Mouse (Mus musculus): ENCODE results near the gene Pck2. TPM values are rescaled to one million over a fixed set of nuclear protein-coding genes. Genes with fewer than 3 reads are reported as not detected.

The Pck2 gene
- polyA plus RNA-seq, 1 experiment from 2014 or later, result 36.0 TPM

DNA sequence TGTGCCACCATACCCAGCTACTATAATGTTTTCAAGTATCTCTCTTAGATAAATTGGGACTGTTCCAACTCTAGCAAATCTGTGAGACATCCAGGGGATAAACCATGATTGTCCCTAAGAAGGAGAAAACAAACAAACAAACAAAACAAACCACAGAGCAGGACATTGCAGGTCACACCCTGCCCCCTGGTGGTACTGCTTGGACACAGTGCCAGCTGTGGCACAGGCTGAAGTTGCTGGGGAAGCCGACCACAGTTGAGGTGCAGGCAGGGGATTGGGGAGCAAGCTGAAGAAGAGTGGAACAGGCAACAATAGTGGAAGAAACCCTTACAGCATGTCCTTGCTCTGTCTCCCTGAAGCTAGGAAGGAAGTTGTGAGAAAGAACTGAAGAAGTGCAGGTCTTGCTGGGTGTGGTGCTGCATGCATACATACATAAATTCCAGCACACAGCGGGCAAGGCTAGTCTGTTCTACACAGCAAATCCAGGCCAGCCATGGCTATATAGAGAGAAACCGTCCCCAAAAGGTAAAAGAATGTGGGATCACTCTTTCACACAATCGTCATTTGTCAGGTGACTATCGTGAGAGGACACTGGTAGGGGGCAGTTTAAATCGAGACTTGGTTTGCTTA is 3.8 kb upstream of the Pck2 start:
- Histone ChIP-seq H3K27ac (replicated peaks) (no peak overlapping the region), H3K36me3 (replicated peaks) (no peaks in the 10 kb centered on the region)
- 47% methylated on average over 6 of the region's 6 CpGs for WGBS (ENCODE audit: insufficient replicate concordance)

DNA sequence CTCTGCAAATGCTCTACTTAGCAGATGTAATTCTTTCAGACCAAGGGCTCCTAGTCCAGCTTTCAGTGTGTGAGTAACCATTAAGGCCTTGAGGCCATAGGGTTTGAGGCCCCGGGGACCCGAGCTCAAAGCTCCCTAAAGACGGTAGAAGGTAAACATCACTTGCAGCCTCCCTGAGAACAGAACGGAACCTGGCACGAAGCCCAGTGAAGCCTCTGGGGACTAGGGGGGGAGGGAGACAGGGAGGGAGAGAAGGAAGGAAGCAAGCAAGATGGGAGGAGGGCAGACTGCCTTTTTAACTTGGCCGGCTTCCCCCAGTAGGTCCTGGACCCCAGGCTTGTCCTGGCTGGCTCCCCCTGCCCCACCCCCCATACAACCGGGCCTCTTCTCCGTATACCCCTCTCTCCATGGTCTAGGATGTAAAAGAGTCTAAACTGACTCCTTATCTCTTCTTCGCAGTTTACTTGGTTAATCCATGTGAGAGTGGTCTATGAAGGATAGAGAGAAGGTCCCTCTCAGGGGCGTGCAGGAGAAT is 788 bp downstream of the Pck2 start:
- peak; percentile 16 for ATAC-seq (ENCODE audit: insufficient read depth)
- Histone ChIP-seq H3K36me3 (replicated peaks) (peaks cover 39% of the 10 kb centered on the region), H3K4me3 (replicated peaks) (peak overlapping the region; percentile 74), H3K4me2 (peak overlapping the region; percentile 91), H3K27me3 (no peaks in the 10 kb centered on the region), H3K4me1 (replicated peaks) (peaks cover 44% of the 10 kb centered on the region), H3K9me3 (replicated peaks) (no peaks in the 10 kb centered on the region), H3K27ac (replicated peaks) (peak overlapping the region; percentile 92), H3K9ac (peak overlapping the region; percentile 87)
- WGBS (ENCODE audit: insufficient replicate concordance), result 3% methylated on average over 10 of the region's 10 CpGs

More for the DNA sequence above, 3.8 kb upstream of the Pck2 start:
- no peak for ATAC-seq (ENCODE audit: insufficient read depth)
- H3K27me3 ChIP-seq, result peaks cover 4% of the 10 kb centered on the region; the same call in 1 of the 2 replicates
- no peak overlapping the region for H3K9ac ChIP-seq
- no peak overlapping the region for H3K4me3 ChIP-seq (replicated peaks)
- H3K9me3 ChIP-seq (replicated peaks), result no peaks in the 10 kb centered on the region
- no peak overlapping the region for H3K4me2 ChIP-seq
- H3K4me1 ChIP-seq (replicated peaks), result peaks cover 28% of the 10 kb centered on the region

DNA sequence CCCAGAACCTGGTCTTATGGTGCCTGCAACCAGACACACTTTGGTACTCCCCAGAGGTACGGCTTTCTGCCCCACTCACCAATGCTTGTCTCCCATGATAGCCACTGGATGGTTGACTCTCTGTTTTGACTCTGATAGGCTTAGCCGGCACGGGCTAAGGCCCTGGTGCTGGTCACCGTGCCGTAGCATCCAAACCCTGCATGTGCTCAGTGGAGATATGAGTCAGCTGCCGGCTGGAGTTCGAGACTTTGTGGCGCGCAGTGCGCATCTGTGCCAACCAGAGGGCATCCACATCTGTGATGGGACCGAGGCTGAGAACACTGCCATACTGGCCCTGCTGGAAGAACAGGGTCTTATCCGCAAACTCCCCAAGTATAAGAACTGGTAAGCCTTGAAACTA is 2.2 kb downstream of the Pck2 start:
- 65% methylated on average over 12 of the region's 12 CpGs for WGBS (ENCODE audit: insufficient replicate concordance)
- H3K4me2 ChIP-seq, result peak overlapping the region; percentile 91

DNA sequence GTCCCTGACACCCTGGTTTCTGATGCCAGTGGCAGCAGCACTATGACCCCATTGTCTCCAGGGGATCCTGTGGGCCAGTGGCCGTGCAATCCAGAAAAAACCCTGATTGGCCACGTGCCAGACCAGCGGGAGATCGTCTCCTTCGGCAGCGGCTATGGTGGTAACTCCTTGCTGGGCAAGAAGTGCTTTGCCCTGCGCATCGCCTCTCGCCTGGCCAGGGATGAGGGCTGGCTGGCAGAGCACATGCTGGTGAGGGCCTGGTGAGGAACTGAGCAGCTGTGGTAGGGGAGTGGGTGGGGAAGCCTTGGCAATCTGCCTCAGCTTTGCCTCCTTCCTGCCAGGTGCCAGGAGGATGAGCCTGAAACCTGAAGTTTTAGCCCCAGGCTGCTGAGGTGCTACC is 4.3 kb downstream of the Pck2 start:
- peaks cover 74% of the 10 kb centered on the region for H3K36me3 ChIP-seq (replicated peaks)
- H3K27me3 ChIP-seq, result no peaks in the 10 kb centered on the region
- WGBS (ENCODE audit: insufficient replicate concordance), result 89% methylated on average over 9 of the region's 9 CpGs
- H3K9me3 ChIP-seq (replicated peaks), result no peaks in the 10 kb centered on the region
- no peak overlapping the region for H3K4me3 ChIP-seq (replicated peaks)
- H3K27ac ChIP-seq (replicated peaks), result no peak overlapping the region
- H3K4me2 ChIP-seq, result no peak overlapping the region
- H3K4me1 ChIP-seq (replicated peaks), result peaks cover 33% of the 10 kb centered on the region
- no peak for ATAC-seq (ENCODE audit: insufficient read depth)
- no peak overlapping the region for H3K9ac ChIP-seq

More for the DNA sequence above, 2.2 kb downstream of the Pck2 start:
- ATAC-seq (ENCODE audit: insufficient read depth), result peak; percentile 5; the same call in 1 of the 2 replicates
- H3K36me3 ChIP-seq (replicated peaks), result peaks cover 53% of the 10 kb centered on the region
- H3K4me1 ChIP-seq (replicated peaks), result peaks cover 39% of the 10 kb centered on the region
- peak overlapping the region; percentile 92; the same call in 1 of the 2 replicates for H3K27ac ChIP-seq (replicated peaks)
- peak overlapping the region; percentile 74; the same call in 1 of the 2 replicates for H3K4me3 ChIP-seq (replicated peaks)
- H3K27me3 ChIP-seq, result no peaks in the 10 kb centered on the region
- H3K9ac ChIP-seq, result 0 out of 2 replicates have a peak overlapping the region, but pooled peaks have one; percentile 87
- H3K9me3 ChIP-seq (replicated peaks), result no peaks in the 10 kb centered on the region

DNA sequence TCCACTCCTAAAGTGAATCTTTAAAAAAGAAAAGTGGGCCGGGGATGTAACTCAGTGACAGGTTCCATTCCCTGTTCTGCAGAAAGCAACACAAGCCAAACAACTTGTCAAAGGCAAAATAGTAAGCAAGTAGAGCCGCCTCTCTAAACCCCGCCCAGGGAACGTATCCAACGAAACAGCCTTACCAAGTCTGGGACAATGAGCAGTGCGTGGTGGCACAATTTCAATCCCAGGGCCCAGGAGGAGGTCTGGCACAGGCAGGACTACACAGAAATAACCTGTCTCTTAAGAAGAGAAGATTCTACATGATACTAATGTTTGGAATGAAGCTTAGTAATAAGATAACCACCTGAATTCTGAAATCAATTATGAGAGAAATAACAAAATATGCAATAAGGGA is 10.1 kb downstream of the Pck2 start:
- Histone ChIP-seq H3K27me3 (no peaks in the 10 kb centered on the region), H3K9me3 (replicated peaks) (no peaks in the 10 kb centered on the region), H3K9ac (no peak overlapping the region), H3K36me3 (replicated peaks) (peaks cover 56% of the 10 kb centered on the region), H3K4me1 (replicated peaks) (peaks cover 6% of the 10 kb centered on the region), H3K27ac (replicated peaks) (no peak overlapping the region), H3K4me2 (no peak overlapping the region), H3K4me3 (replicated peaks) (no peak overlapping the region)
- no peak for ATAC-seq (ENCODE audit: insufficient read depth)
- 82% methylated on average over 6 of the region's 6 CpGs for WGBS (ENCODE audit: insufficient replicate concordance)

DNA sequence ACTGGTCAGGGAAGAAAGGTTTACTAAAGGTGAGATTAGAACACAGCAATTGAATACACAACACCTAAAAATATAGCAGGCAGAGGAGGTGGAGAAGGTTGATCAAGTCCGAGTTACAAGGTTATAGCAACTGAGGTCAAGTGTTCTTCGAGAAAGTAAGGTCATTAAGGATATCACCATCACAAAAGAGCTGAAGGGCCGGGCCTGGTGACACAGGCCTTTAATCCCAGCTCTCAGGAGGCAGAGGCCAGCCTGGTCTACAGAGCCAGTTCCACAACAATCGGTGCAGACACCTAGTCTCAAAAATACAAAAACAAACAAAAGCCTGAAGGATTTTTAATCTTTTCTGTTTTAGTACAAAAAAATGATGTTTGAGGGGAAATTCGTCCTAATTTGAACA is 11.3 kb downstream of the Pck2 start:
- WGBS (ENCODE audit: insufficient replicate concordance), result 73% methylated on average over 5 of the region's 5 CpGs
- no peak overlapping the region for H3K4me2 ChIP-seq
- ATAC-seq (ENCODE audit: insufficient read depth), result no peak

DNA sequence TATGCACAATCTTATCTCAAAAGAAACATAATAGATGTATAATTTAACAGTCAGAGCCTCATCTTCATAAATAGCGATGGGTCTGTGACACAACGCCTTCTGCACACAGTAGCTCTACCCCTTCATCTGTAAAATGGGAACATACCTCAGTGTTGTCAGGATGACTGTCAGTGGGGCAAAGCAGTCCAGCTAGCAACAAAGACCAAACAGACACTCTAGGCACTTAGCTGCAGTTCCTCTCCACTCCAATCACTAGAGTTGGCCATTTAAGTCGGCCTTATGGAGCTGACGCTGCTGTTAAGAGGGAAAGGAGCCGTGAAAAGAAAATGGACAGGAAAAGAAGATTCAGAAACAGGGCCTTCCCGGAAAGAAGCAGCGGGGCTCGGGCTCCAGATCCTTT is 11.7 kb downstream of the Pck2 start:
- H3K36me3 ChIP-seq (replicated peaks), result peaks cover 40% of the 10 kb centered on the region
- no peak overlapping the region for H3K4me3 ChIP-seq (replicated peaks)
- H3K9me3 ChIP-seq (replicated peaks), result no peaks in the 10 kb centered on the region
- H3K27ac ChIP-seq (replicated peaks), result no peak overlapping the region
- 83% methylated on average over 8 of the region's 8 CpGs for WGBS (ENCODE audit: insufficient replicate concordance)
- H3K27me3 ChIP-seq, result no peaks in the 10 kb centered on the region
- H3K9ac ChIP-seq, result no peak overlapping the region
- H3K4me2 ChIP-seq, result no peak overlapping the region
- no peak for ATAC-seq (ENCODE audit: insufficient read depth)
- H3K4me1 ChIP-seq (replicated peaks), result peaks cover 18% of the 10 kb centered on the region

More for the DNA sequence above, 11.3 kb downstream of the Pck2 start:
- Histone ChIP-seq H3K27ac (replicated peaks) (no peak overlapping the region), H3K36me3 (replicated peaks) (peaks cover 44% of the 10 kb centered on the region), H3K4me3 (replicated peaks) (no peak overlapping the region), H3K9me3 (replicated peaks) (no peaks in the 10 kb centered on the region), H3K9ac (no peak overlapping the region), H3K27me3 (no peaks in the 10 kb centered on the region), H3K4me1 (replicated peaks) (peaks cover 14% of the 10 kb centered on the region)

DNA sequence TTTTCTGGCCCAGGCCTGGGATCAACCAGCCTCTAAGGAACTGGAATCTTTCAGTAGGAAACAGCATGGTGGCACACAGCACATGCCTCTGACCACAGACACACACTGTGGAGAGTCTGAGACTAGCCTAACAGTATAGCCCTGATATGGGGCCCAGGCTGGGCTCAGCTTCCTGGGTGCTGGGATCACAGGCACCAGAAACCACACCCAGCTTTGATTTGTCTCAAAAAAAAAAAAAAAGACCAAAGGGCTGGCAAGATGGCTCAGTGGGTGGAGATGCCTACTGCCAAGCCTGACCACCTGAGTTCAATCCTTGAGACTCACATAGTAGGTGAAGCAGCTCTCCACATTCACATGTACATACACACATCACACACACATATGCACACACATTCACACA is 14.6 kb downstream of the Pck2 start:
- H3K27ac ChIP-seq (replicated peaks), result no peak overlapping the region

DNA sequence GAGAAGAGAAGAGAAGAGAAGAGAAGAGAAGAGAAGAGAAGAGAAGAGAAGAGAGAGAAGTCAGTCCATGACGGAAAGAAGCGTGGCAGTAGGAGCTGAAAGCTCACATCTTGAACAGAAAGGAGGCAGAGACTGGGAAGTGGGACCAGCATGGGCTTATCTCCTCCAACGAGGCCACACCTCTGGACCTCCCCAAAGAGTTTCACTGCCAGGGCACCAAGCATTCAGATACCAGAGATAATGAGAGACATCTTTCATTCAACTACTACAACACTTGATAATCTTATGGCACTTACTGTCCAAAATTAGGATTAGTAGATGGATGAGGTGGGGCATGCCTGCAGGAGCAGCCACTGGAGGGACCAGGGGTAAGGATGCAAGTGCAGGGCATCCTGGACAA is 15.7 kb downstream of the Pck2 start:
- 64% methylated on average over 3 of the region's 3 CpGs for WGBS (ENCODE audit: insufficient replicate concordance)
- H3K4me3 ChIP-seq (replicated peaks), result no peak overlapping the region
- H3K36me3 ChIP-seq (replicated peaks), result peaks cover under 1% of the 10 kb centered on the region; the same call in 1 of the 2 replicates
- no peak for ATAC-seq (ENCODE audit: insufficient read depth)
- peaks cover 42% of the 10 kb centered on the region for H3K4me1 ChIP-seq (replicated peaks)
- H3K9me3 ChIP-seq (replicated peaks), result no peaks in the 10 kb centered on the region
- no peak overlapping the region for H3K27ac ChIP-seq (replicated peaks)
- H3K4me2 ChIP-seq, result no peak overlapping the region
- no peaks in the 10 kb centered on the region for H3K27me3 ChIP-seq
- H3K9ac ChIP-seq, result no peak overlapping the region

More for the DNA sequence above, 14.6 kb downstream of the Pck2 start:
- peaks cover 12% of the 10 kb centered on the region for H3K36me3 ChIP-seq (replicated peaks)
- H3K9me3 ChIP-seq (replicated peaks), result no peaks in the 10 kb centered on the region
- no peak for ATAC-seq (ENCODE audit: insufficient read depth)
- H3K27me3 ChIP-seq, result no peaks in the 10 kb centered on the region
- H3K4me1 ChIP-seq (replicated peaks), result peaks cover 42% of the 10 kb centered on the region
- no peak overlapping the region for H3K9ac ChIP-seq
- H3K4me3 ChIP-seq (replicated peaks), result no peak overlapping the region
- no peak overlapping the region for H3K4me2 ChIP-seq

DNA sequence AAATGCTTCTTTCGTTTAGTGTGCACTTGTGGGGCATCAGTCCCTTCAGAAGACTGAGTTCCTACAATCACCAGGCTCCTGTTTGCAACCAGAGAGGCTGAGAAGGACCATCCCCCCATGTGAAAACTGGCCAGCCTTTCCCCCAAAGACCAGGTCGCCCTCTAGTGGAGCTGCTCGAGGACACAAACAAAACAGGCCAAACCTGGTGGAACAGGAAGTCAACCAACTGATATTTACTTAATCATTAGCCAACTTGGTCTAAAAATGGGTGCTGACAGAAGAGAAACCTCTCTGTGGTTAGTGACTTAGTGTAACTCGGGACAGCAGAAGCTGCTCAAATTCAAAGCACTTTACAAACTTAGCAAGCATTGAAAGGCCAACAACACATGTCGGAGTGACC is 16.9 kb downstream of the Pck2 start:
- Histone ChIP-seq H3K4me1 (replicated peaks) (peaks cover 54% of the 10 kb centered on the region), H3K27ac (replicated peaks) (peak overlapping the region; percentile 100), H3K4me3 (replicated peaks) (no peak overlapping the region), H3K27me3 (no peaks in the 10 kb centered on the region), H3K4me2 (peak overlapping the region; percentile 27; the same call in 1 of the 2 replicates), H3K9ac (0 out of 2 replicates have a peak overlapping the region, but pooled peaks have one; percentile 12), H3K9me3 (replicated peaks) (no peaks in the 10 kb centered on the region), H3K36me3 (replicated peaks) (peaks cover 9% of the 10 kb centered on the region)
- ATAC-seq (ENCODE audit: insufficient read depth), result no peak
- WGBS (ENCODE audit: insufficient replicate concordance), result 17% methylated on average over 5 of the region's 5 CpGs

DNA sequence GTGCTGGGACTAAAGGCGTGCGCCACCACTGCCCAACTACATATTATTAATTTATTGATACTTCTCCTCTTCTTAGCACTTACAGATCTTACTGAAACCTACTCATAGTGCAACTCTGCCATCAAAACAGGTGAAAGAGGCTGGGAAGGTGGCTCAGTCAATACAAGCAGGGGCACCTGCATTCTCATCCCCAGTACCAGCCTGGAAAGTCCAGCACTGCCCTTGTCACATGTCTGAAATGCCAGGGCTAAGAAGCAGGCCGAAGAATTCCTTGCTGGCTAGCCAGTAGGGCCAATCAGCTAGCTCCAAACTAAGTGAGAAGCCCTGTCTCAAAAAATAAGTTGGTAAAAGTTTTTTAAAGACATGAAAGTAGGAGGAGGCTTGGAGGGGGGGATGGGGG is 17.5 kb downstream of the Pck2 start:
- peaks cover 60% of the 10 kb centered on the region for H3K4me1 ChIP-seq (replicated peaks)
- 77% methylated on average over 3 of the region's 3 CpGs for WGBS (ENCODE audit: insufficient replicate concordance)
- H3K4me3 ChIP-seq (replicated peaks), result no peak overlapping the region
- peaks cover 15% of the 10 kb centered on the region for H3K36me3 ChIP-seq (replicated peaks)
- H3K4me2 ChIP-seq, result no peak overlapping the region
- H3K9ac ChIP-seq, result no peak overlapping the region
- peak overlapping the region; percentile 100 for H3K27ac ChIP-seq (replicated peaks)
- ATAC-seq (ENCODE audit: insufficient read depth), result no peak
- H3K9me3 ChIP-seq (replicated peaks), result no peaks in the 10 kb centered on the region
- H3K27me3 ChIP-seq, result no peaks in the 10 kb centered on the region
